Mouse (Mus musculus): ENCODE results near the gene Exoc8. TPM values are rescaled to one million over a fixed set of nuclear protein-coding genes. Genes with fewer than 3 reads are reported as not detected.

The Exoc8 gene
- polyA plus RNA-seq, 1 experiment from 2014 or later, result 9.2 TPM

DNA sequence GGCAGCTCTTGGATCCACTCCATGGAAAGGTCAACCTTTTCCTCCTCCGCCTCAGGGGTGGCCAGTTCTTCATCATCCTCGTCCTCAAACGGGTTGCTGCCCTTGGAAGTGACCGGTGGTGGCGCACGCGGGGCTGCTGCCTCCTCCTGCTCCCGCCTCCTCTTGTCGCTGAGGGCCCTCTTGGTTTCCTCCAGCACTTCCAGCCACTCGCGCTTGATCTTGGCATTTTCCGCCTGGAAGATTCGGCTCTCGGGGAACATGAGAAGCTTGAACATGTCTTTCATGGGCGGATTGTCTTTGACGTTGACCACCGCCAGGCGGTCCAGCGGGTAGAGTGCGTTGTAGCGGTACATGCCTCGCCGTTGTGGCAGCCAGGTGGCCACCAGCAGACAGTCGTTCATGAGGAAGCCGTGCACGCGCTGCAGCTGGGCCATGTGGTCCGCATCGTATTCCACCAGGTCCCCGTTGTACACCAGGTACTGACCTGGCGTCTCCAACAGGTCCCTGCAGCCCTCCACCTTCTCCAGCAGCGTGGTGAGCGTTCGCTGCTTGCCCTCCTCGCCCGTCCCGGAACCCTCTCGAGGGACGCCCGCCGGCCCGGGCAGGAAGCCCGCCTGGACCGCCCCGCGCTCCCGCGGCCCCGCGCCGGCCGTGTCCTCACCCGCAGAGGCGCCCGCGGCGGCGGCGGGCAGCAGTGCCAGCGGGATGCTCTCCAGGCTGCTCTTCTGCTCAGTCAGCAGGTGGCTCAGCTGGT lies 696 bp downstream of the Exoc8 start:
- peak overlapping the region; percentile 97 for H3K4me3 ChIP-seq
- peaks cover 37% of the 10 kb centered on the region for H3K4me1 ChIP-seq
- 2% methylated on average over 60 of the region's 60 CpGs for WGBS
- H3K36me3 ChIP-seq, result peaks cover 58% of the 10 kb centered on the region
- peak overlapping the region; percentile 85 for H3K27ac ChIP-seq
- DNase-seq (ENCODE audit: low spot score), result peak; percentile 75
- no peaks in the 10 kb centered on the region for H3K9me3 ChIP-seq (replicated peaks)
- H3K27me3 ChIP-seq (ENCODE audit: low read depth, poor library complexity, severe bottlenecking), result no peaks in the 10 kb centered on the region

DNA sequence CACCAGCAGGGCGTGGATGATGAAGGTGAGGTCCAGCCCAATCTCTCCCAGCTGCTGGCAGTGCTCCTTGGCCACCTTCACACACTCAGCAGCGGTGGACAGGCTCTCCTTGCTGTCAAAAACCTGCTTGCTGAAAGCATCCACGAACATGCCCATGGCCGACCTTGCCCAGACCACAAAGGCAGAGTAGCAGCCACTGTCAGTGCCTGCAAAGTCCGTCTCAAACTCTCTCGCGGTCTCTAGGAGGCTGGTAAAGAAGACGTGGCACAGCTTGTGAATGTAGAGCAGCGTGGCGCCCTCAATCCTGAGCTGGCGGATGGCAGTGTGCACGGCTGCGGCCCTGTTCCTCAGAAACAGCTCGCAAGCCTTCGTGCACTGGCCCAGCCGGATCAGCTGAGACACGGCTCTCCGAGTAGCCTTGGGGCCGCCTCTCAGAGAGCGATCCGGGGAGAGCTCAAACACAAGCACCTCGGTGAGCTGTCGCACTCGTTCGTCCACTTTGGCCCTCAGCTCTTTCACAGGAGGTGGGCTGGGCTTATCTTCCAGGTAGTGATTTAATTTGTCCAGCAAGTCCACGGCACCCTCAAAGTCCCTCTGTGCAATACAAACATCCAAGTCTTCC lies 1.4 kb downstream of the Exoc8 start:
- Histone ChIP-seq H3K27me3 (ENCODE audit: low read depth, poor library complexity, severe bottlenecking) (no peaks in the 10 kb centered on the region), H3K4me1 (peaks cover 37% of the 10 kb centered on the region), H3K27ac (peak overlapping the region; percentile 85; the same call in 1 of the 2 replicates), H3K36me3 (peaks cover 59% of the 10 kb centered on the region), H3K4me3 (peak overlapping the region; percentile 97), H3K9me3 (replicated peaks) (no peaks in the 10 kb centered on the region)
- DNase-seq (ENCODE audit: low spot score), result no peak
- WGBS, result 89% methylated on average over 26 of the region's 26 CpGs

DNA sequence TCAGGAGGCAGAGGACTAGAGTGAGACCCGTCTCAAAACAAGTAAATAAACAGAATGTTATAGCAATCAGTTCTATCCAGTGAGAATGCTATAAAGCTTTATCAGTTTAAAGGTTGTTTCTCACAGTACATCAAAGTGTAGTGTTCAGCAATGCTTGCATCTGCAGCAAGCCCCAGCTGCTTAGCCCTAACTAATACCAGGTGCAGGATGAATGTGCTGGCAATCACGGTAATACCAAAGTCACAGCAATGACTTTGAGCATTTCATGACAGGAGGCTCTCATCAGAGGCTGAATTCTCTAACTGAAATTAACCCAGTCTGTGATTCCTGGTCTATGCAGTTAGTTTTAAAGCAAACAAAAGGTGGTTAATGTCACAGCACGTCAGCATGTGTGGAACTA lies 4.9 kb downstream of the Exoc8 start:
- 0 out of 2 replicates have a peak, but pooled peaks cover 1% of the 10 kb centered on the region for H3K9me3 ChIP-seq (replicated peaks)
- no peak overlapping the region for H3K27ac ChIP-seq
- WGBS, result 43% methylated on average over 3 of the region's 3 CpGs
- H3K4me1 ChIP-seq, result peaks cover 30% of the 10 kb centered on the region
- peak; percentile 37 for DNase-seq (ENCODE audit: low spot score)
- H3K4me3 ChIP-seq, result no peak overlapping the region
- no peaks in the 10 kb centered on the region for H3K27me3 ChIP-seq (ENCODE audit: low read depth, poor library complexity, severe bottlenecking)
- H3K36me3 ChIP-seq, result peaks cover 76% of the 10 kb centered on the region

DNA sequence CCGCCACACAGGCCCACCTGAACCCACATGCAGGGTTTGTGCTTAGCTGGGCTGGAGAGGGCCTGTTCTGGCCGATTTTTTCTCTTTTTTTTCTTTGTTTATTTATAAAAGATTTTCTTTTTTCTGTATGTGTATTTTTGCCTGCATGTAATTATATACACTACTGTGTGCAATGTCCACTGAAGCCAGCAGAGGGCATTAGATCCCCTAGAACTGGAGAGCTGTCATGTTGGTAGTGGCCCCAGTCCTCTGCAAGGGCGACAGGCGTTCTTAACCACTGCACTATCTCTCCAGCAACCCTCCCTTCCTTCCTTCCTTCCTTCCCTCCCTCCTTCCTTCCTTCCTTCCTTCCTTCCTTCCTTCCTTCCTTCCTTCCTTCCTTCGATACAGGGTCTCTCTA lies 9.1 kb downstream of the Exoc8 start:
- peaks cover 11% of the 10 kb centered on the region for H3K4me1 ChIP-seq
- WGBS, result 93% methylated on average over 5 of the region's 5 CpGs
- H3K27ac ChIP-seq, result no peak overlapping the region
- 0 out of 2 replicates have a peak, but pooled peaks cover 1% of the 10 kb centered on the region for H3K9me3 ChIP-seq (replicated peaks)
- DNase-seq (ENCODE audit: low spot score), result no peak
- H3K4me3 ChIP-seq, result no peak overlapping the region
- peaks cover 90% of the 10 kb centered on the region for H3K36me3 ChIP-seq
- H3K27me3 ChIP-seq (ENCODE audit: low read depth, poor library complexity, severe bottlenecking), result no peaks in the 10 kb centered on the region

DNA sequence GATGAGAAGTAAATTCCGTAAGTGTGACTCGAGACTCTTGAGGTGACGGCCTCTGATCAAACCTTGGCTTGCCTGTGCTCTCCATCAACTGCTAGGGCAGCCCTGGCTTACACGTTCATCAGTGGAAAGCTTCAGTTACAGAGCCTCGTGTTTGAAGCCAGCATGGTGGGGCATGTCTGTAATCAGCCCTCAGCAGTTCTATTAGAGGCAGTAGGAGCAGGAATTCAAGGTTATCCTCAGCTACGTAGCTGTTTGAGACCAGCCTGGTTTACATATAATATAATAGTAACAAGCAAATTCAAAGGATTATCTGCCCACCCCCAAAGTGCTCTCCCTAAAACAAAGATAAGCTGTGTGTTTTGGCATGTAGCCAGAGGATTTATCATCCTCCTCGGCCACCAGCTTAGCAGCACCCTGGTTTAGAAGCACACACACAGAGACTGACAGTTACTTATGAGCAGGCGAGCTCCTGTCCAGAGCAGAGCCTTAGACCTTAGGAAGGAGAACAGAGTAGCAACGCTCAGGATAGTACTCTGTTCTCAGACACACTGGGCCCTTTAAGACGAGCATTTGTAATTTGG lies 18.5 kb downstream of the Exoc8 start:
- H3K9me3 ChIP-seq (replicated peaks), result no peaks in the 10 kb centered on the region
- H3K27ac ChIP-seq, result no peak overlapping the region
- no peaks in the 10 kb centered on the region for H3K4me1 ChIP-seq
- H3K36me3 ChIP-seq, result peaks cover 99% of the 10 kb centered on the region
- no peak for DNase-seq (ENCODE audit: low spot score)
- no peaks in the 10 kb centered on the region for H3K27me3 ChIP-seq (ENCODE audit: low read depth, poor library complexity, severe bottlenecking)
- no peak overlapping the region for H3K4me3 ChIP-seq
- WGBS, result 93% methylated on average over 10 of the region's 10 CpGs

DNA sequence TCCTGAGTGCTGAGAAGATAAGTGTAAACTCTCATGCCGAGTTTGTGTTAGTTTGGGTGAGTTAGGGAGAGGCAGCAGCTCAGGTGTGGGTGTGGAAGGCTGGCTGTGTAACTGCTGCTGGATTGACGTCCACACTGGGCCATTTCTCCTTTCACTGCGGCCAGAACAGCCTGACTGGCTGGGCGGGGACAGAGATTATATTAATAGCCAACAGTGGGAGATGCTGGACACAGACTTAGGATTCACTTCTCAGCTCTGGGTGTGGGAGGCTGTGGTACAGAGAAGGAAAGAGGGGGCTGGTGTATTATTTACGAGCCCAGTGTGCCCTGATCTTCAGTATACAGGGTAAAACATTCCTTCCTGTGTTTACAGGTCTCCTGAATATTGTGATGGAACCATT lies 19.4 kb downstream of the Exoc8 start:
- Histone ChIP-seq H3K4me1 (no peaks in the 10 kb centered on the region), H3K27me3 (ENCODE audit: low read depth, poor library complexity, severe bottlenecking) (no peaks in the 10 kb centered on the region), H3K9me3 (replicated peaks) (no peaks in the 10 kb centered on the region), H3K36me3 (peaks cover 99% of the 10 kb centered on the region), H3K27ac (no peak overlapping the region), H3K4me3 (no peak overlapping the region)
- WGBS, result 92% methylated on average over 5 of the region's 5 CpGs
- no peak for DNase-seq (ENCODE audit: low spot score)

DNA sequence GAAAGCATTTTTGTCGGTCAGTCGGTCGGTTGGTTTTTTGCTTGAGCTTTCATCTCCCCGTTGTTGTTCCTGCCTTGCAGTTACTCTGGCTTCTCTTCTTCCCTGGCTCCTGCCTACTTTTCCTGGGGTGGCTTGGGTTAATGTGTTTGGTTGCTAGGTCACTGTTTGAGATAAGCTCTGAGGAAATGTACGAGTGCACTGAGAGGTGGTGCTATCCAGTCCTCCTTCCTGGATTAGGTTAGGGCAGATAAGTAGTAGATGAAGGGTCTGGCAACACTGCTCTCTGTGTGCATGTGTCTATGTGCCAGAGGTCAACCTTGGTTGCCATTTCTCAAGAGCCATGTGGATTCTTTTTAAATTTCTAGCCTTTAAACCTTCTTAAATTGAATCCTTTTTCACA lies 24.8 kb downstream of the Exoc8 start:
- 89% methylated on average over 5 of the region's 5 CpGs for WGBS
- H3K36me3 ChIP-seq, result peaks cover 79% of the 10 kb centered on the region
- no peak overlapping the region for H3K27ac ChIP-seq
- H3K4me1 ChIP-seq, result no peaks in the 10 kb centered on the region
- no peak for DNase-seq (ENCODE audit: low spot score)
- no peaks in the 10 kb centered on the region for H3K9me3 ChIP-seq (replicated peaks)
- no peaks in the 10 kb centered on the region for H3K27me3 ChIP-seq (ENCODE audit: low read depth, poor library complexity, severe bottlenecking)
- H3K4me3 ChIP-seq, result no peak overlapping the region

DNA sequence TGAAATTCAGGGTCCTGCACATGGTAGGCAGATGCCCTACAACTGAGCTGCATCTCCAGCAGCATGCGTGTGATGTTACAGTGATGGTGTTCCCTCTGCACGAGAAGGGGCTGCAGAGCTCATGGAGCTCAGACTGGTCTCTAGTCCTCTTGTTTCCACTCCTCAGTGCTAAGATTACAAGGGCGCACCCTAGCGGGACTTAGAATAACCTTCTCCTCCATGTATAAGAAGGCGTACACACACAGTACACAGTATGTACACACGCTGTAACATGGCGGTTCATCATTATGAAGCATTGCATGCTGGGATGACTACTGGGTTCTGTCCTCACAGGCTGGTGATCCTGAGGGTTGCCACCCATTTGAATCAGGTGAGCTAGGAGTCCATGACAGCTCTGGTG lies 25.4 kb downstream of the Exoc8 start:
- Histone ChIP-seq H3K4me1 (no peaks in the 10 kb centered on the region), H3K4me3 (no peak overlapping the region), H3K36me3 (peaks cover 77% of the 10 kb centered on the region), H3K27me3 (ENCODE audit: low read depth, poor library complexity, severe bottlenecking) (no peaks in the 10 kb centered on the region), H3K9me3 (replicated peaks) (no peaks in the 10 kb centered on the region), H3K27ac (no peak overlapping the region)
- DNase-seq (ENCODE audit: low spot score), result no peak
- WGBS, result 97% methylated on average over 7 of the region's 7 CpGs

DNA sequence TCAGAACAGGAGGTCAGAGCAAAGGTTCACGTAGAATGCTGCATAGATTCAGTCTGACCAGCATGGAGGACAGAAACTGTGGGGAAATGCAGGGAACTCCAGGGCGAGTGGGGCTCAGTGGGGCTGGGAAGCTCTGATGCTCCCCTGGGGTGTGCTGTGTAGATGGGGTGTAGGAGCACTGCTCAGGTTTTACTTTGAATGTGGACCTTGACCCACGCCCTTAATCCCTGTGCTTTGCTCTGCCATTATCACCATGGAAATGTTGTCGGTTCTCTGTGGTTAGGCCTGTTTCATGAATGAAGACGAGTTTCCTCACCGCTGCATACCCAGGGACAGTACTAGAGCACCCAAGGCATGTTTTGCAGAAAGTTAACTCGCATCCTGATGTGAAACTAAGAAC lies 26.0 kb downstream of the Exoc8 start:
- Histone ChIP-seq H3K9me3 (replicated peaks) (no peaks in the 10 kb centered on the region), H3K36me3 (peaks cover 77% of the 10 kb centered on the region), H3K27me3 (ENCODE audit: low read depth, poor library complexity, severe bottlenecking) (no peaks in the 10 kb centered on the region), H3K4me3 (no peak overlapping the region), H3K4me1 (no peaks in the 10 kb centered on the region), H3K27ac (no peak overlapping the region)
- 96% methylated on average over 7 of the region's 7 CpGs for WGBS
- no peak for DNase-seq (ENCODE audit: low spot score)

DNA sequence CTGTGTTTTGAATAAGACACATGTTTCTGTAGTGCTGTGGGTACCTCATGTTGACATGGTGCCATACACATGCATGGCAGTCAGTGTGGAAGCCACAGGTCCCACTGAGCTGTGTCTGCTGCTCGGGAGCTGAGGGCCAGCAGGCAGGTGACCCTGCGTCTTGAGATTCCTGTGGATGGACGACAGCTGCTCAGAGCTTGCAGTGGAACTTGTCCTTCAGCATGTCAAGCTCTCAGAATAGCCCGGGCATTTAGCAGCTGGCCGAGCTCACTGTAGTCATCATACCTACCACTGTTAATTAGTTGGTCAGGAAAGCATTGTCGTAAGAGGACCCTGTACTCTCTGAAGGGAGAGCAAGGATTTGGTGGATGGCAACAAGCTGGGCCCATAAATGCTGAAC lies 27.8 kb downstream of the Exoc8 start:
- H3K9me3 ChIP-seq (replicated peaks), result no peaks in the 10 kb centered on the region
- no peaks in the 10 kb centered on the region for H3K27me3 ChIP-seq (ENCODE audit: low read depth, poor library complexity, severe bottlenecking)
- H3K27ac ChIP-seq, result no peak overlapping the region
- H3K4me1 ChIP-seq, result no peaks in the 10 kb centered on the region
- H3K4me3 ChIP-seq, result no peak overlapping the region
- DNase-seq (ENCODE audit: low spot score), result no peak
- WGBS, result 86% methylated on average over 6 of the region's 6 CpGs
- peaks cover 71% of the 10 kb centered on the region for H3K36me3 ChIP-seq

DNA sequence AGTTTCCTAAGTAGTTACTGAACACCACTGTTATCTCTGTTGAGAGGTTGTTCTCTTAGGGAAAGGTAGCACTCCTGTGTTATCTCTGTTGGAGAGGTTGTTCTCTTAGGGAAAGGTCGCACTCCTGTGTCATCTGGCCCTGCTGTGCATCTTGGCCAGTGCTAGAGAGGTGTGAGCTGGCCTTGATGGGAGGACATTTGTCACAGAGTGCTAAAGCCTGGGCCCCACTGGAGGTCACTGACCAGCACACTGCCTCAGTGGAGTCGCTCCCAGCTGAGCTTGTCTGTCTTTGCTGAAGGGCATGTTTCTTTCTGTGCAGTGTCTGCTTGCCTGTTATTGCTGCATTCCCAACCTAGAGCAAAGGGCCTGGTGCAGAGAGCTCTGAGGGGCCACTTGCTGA lies 30.4 kb downstream of the Exoc8 start:
- peaks cover 6% of the 10 kb centered on the region for H3K4me1 ChIP-seq
- no peak for DNase-seq (ENCODE audit: low spot score)
- H3K27me3 ChIP-seq (ENCODE audit: low read depth, poor library complexity, severe bottlenecking), result no peaks in the 10 kb centered on the region
- H3K4me3 ChIP-seq, result no peak overlapping the region
- peaks cover 46% of the 10 kb centered on the region for H3K36me3 ChIP-seq
- no peak overlapping the region for H3K27ac ChIP-seq
- WGBS, result 38% methylated on average over 2 of the region's 2 CpGs
- no peaks in the 10 kb centered on the region for H3K9me3 ChIP-seq (replicated peaks)

DNA sequence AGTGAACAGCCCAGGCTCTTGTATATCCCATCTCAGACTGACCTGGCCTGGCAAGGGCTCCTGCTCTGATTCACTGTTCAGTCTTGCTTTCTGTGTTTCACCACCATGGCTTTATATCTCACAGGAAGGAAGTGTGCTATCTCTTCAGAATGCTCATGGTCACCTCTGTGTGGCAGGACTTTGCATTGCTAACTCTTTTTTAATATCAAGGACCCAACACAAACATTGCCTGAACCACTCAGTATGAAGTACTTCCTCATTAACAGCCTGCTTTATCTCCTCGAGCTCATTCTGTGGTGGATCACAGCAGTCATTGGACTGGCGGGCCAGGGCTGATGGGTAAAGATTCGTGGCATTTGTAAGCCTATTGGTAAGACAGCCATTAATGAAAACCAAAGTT lies 30.8 kb downstream of the Exoc8 start:
- H3K4me3 ChIP-seq, result no peak overlapping the region
- no peak for DNase-seq (ENCODE audit: low spot score)
- H3K9me3 ChIP-seq (replicated peaks), result no peaks in the 10 kb centered on the region
- 70% methylated on average over 3 of the region's 3 CpGs for WGBS
- no peaks in the 10 kb centered on the region for H3K27me3 ChIP-seq (ENCODE audit: low read depth, poor library complexity, severe bottlenecking)
- no peak overlapping the region for H3K27ac ChIP-seq
- H3K36me3 ChIP-seq, result peaks cover 41% of the 10 kb centered on the region
- peaks cover 9% of the 10 kb centered on the region for H3K4me1 ChIP-seq

DNA sequence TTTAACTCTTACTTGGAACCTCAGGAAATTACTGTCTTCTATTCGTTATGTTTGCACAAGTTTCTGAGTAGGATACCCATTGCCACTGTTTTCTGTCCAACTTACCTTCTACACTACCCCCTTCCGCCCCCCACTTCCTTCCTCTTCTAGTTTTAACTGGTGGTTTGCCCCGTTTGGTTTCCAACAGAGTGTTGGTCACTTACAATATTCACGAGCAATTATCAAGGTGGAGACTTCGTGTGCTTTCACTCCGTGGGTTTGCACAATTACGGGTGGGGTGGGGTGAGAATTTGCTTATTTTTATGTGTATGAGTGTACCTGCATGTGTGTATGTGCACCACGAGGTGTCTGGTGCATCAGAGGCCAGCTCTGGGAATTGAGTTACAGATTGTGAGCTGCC lies 33.8 kb downstream of the Exoc8 start:
- Histone ChIP-seq H3K9me3 (replicated peaks) (no peaks in the 10 kb centered on the region), H3K4me1 (peaks cover 12% of the 10 kb centered on the region), H3K36me3 (peaks cover 48% of the 10 kb centered on the region), H3K4me3 (peak overlapping the region; percentile 97), H3K27me3 (ENCODE audit: low read depth, poor library complexity, severe bottlenecking) (no peaks in the 10 kb centered on the region), H3K27ac (peak overlapping the region; percentile 99)
- DNase-seq (ENCODE audit: low spot score), result peak; percentile 42
- 20% methylated on average over 8 of the region's 8 CpGs for WGBS

All from limb, embryonic 10.5 days (tissue).